Mouse (Mus musculus): ENCODE results near the gene Spats2.

The Spats2 gene

DNA sequence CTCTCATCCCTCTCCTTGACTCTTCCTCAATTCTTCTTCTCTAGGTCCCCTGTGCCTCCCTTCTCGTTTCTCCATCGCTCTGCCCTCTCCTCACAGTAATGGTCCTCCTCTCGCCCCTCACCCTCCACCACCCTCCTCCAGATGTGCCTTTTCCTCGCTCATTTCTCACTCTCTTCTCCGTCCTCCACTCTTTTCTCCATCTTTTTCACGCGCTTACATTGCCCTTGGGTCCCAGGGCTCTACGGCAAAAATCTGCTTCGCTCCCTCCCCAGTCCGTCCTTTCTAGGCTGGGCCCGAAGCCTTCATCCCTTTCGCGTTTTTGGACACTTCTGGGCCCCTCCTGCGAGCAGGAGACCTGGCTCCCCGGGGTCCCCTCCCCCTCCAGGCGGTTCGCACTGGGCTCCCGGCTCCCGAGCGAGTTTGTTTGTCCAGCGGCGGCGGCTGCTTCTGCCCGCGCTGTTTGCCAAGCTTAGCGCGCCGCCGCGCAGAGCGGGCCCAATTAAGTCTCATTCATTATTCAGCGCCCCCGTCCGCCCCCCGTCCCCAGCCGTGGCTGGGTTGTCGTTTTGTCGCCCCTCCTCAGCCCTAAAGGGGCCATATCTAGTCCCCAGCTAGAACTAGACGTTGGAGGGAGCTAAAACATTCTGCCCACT lies 27.8 kb upstream of the Spats2 start:
- in situ Hi-C loops (cut with MboI, MseI), result no loop called here

DNA sequence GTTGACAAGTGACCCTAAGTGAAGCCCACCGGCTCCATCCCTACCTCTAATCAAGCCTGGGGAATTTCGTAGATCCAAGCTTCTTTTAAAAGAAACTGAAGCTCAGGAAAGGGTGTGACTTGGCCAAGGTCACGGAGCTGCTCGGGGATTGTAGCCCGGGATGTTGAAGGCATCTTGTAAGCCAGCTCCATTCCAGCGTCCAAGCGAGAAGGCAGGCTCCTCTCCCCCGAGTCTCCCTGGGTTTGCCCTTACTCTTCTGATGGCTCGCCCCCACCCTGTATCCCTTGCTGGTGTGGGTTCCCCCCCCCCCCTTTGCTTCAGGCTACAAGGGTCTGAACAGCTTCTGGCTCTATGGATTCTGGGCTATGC lies 27.2 kb upstream of the Spats2 start:
- in situ Hi-C loops (cut with MboI, MseI), result no loop called here

DNA sequence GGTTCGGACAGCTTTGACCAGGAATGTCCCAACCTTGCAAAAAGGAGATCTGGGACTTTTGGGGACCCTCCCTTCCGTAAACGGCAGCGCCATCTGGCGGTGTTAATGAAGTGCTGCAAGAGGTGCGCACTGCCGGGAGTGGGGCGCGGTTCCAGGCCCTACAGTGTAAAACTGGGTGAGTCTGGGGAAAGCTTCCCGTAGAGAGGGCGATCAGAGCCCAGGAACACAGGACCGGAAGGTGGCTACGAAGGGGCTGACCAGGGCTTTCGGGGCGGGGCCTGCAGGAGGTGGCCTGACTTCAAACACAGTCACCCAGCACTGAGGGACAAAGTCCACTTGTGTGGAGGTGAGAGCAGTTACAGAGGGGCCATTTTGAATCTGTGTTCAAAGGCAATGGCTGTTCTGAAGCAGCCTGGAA lies 26.6 kb upstream of the Spats2 start:
- in situ Hi-C loops (cut with MboI, MseI), result no loop called here

DNA sequence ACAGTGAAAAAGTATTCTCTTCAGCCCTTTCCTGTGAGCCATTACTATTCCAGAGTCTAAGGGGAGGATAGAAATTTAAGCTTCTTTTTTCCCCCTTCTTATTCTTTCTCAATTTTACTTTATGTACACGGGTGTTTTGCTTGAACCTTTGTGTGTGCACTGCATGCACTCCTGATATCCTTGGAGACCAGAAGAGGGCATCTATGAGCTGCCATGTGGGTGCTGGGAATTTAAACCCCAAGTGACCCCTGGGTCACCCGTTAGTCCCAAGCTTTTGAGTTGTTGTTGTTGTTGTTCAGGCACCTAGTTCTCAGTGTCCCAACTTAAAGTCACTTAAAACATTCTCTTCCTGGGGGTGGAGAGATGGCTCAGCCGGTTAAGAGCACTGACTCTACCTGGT lies 25.7 kb upstream of the Spats2 start:
- in situ Hi-C loops (cut with MboI, MseI), result no loop called here

DNA sequence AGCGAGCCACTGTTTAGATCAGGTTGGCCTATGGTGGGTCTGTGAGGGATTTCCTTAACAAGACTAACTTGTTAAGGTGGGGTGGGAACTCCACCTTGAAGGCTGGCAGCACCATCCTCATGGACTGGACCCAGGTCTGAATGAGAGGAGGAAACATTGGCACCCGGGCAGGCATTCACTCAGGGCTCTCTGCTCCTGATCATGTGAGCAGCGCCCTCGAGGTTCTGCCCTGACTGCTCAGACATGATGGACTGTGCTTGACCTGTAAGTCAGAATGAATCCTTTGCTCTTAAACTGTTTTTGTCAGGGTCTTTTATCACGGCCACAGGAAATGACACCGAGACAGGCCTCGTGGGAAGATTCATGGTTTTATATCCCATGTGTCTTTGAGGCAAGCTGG lies 20.5 kb upstream of the Spats2 start:
- in situ Hi-C loops (cut with MboI, MseI), result no loop called here

DNA sequence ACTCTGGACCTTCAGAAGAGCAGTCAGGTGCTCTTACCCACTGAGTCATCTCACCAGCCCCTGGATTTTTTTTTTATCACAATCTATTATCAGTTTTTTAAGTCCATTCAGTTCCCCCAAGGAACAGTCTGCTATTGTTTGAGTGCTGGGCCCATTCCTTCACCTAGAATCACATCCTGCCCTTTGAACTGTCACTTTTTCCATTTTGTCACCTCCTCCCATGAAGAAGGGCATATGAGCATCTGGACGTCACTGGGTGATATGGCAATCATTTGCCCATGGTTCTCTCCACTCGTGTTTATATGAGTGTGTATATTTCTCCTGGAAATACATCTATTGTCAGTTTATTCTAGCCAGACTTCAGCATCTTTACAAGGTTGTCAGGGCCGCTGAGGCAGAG lies 17.9 kb upstream of the Spats2 start:
- in situ Hi-C loops (cut with MboI, MseI), result no loop called here

DNA sequence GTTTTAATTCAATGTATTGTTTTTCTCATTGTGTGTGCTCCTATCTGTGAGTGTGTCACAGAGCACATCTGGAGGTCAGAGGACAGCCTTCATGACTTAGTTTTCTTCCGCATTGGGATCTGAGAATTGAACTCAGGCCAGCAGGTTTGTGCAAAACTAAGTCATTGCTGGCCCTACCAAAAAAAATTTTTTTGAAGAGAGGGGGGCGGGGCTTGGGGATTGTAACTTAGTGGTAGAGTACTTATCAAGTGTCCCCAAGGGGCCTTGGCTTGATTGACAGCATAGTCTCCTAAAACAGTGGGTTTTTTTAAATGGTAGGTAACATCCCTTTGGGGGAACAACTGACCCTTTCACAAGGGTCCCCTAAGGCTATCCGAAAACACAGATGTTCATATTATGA lies 14.6 kb upstream of the Spats2 start:
- in situ Hi-C loops (cut with MboI, MseI), result loop anchor here in 1 of 2 experiments (10.0 kb wide), 1 partner anchor 56 kb away; the partner anchor contains the start of gene Prph

DNA sequence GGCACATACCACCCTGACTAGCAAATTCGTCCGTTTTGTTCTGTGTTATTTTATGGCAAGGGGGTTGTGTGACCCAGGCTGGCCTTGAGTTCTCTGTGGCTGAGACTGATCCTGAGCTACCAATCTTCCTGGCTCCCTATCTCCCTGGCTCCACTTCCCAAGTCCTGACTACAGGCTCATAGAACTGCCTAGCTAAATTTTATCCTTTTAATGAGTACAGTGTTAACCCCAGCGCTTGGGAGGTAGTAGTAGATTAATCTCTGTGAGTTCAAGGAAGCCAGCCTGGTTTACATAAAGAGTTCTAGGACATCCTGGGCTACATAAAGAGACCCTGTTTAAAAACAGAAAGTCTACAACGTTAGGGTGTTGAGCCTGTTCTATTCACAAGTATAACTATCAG lies 13.9 kb upstream of the Spats2 start:
- in situ Hi-C loops (cut with MboI, MseI), result loop anchor here in 1 of 2 experiments (10.0 kb wide), 1 partner anchor 57 kb away; the partner anchor contains the start of gene Prph

DNA sequence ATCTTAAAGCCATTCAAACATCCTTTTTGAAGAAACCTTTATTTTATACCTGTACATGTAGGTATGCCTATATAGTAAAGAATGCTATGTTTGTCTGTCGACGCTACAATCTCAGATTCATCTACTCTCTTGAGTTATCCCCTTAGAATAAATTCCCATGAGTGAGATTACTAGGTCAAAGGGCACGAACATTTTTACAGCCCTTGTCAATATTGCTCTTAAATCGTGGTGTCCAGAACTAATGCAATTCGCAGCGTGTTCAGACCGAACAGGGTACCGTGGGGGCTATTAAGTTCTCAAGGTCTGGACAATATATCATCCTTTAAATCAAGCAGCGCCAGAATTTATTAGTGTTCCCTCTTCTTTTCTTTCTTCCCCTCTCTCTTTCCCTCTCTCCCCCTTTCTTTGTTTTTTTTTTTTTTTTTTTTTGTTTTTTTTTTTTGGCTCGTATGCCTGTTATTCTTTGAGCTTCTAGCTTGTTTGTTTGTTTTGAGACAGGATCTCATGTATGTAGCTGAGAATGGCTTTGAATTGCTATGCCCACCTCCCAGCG lies 12.8 kb upstream of the Spats2 start:
- in situ Hi-C loops (cut with MboI, MseI), result loop anchor here in 1 of 2 experiments (10.0 kb wide), 1 partner anchor 58 kb away; the partner anchor contains the start of gene Prph

DNA sequence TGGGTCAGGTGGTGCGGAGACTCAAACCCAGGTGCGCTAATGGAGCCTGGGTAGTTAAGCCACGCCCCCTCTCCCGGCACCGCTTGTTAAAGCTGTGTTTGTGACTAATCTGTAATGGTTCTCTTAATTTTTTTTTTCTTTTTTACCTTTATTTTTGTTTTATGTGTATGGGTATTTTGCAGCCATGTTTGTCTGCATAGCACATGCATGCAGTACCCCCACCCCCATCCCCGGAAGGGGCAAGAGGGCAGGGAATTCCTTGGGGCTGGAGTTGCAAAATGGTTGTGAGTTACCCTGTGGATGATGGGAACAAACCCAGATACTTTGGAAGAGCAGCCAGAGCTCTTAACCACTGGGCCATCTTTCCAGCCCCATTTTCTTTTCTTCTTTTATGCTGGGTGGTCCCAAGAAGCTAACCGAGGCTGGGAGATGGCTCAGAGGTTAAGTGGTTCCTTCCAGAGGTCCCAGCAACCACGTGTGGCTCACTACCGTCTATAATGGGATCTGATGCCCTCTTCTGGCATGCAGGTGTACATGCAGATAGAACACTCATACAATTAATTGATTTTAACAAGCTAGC lies 12.2 kb upstream of the Spats2 start:
- in situ Hi-C loops (cut with MboI, MseI), result loop anchor here in 1 of 2 experiments (10.0 kb wide), 1 partner anchor 59 kb away; the partner anchor contains the start of gene Prph

DNA sequence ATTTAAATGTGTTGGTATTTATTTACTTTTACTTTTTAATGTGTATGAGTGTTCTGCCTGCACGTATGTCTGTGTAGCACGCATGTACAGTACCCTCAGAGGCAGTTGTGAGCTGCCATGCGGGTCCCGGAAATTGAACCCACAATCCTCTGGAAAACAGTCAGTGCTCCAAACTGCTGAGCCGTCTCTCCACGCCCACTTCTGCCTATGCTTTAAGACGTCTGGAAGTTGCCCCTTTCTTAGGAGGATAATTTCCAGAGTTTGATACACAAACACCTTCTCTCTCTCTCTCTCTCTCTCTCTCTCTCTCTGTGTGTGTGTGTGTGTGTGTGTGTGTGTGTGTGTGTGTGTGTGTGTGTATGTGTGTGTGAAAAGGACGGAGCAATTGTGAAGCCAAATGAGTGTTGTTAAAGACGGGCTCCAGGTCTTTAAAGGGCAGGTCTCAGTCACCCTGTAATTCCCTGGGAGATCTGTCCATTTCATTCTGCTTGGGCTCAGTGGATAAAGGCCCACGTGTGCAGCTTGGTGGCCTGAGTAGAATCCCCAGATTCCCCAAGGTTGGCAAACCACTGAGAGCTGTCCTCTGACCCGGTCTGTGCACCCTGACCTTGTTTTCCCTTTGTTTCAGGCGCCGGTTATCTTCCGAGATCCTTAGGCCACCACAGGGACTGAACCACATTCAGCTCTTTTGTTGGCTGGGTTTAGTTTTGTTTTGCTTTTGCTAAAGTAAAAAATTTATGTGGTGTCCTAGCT lies 11.2 kb upstream of the Spats2 start:
- in situ Hi-C loops (cut with MboI, MseI), result loop anchor here in 1 of 2 experiments (10.0 kb wide), 1 partner anchor 60 kb away; the partner anchor contains the start of gene Prph

DNA sequence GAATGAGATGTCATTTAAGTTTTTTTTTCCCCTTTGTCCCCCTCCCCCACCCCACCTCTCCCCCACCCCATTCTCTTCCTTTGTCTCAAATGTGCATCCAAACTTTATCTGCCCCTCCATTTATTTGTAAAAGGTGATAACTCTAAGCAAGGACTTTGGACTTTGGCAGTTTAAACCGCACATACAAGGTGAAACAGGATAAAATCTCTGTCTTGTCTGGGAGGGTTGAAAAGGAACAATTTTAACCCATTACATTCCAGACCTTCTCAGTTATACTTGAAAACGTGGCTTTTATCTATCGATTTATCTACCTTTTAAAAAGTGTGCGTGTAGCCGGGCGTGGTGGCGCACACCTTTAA lies 10.7 kb upstream of the Spats2 start:
- in situ Hi-C loops (cut with MboI, MseI), result loop anchor here in 1 of 2 experiments (10.0 kb wide), 1 partner anchor 60 kb away; the partner anchor contains the start of gene Prph

DNA sequence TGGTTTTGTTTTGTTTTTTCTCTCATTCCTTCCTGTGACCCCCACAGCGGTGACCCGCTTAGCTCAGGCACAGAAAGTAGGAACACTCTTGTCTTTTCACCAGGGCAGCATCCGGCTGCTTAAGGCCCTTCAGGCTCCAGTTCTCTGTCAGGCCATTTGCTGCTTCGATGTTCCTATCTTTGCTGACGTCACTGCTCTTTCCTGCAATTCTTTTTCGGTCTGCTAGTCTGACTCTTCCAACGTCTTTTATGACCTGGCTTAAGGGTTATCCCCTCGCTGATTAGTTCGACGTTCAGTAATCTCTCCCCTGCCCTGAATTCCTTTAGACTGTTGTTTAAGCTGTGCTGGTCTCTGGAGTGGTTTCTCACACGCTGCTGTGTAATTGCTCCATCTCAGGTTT lies 9.2 kb upstream of the Spats2 start:
- in situ Hi-C loops (cut with MboI, MseI), result loop anchor here in 1 of 2 experiments (10.0 kb wide), 1 partner anchor 62 kb away; the partner anchor contains the start of gene Prph

DNA sequence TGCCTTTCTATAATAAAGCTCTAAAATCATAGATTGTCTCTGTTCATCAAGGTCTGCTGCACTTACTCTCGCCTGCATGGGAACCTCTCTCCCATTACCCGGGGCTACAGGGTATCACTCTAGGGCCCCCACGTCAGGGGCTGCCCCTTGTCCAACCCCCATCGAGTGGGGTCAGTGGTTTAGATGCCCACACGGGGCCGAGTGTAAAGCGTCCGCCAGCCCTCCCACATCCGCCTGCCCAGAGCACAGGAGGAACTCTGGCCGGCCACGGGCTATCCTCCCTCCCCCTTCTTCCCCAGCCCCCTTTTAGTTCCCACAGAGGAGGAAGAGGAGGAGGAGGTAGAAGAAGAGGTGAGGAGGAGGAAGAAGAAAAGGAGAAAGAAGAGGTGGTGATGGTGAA lies 4.9 kb upstream of the Spats2 start:
- in situ Hi-C loops (cut with MboI, MseI), result no loop called here

DNA sequence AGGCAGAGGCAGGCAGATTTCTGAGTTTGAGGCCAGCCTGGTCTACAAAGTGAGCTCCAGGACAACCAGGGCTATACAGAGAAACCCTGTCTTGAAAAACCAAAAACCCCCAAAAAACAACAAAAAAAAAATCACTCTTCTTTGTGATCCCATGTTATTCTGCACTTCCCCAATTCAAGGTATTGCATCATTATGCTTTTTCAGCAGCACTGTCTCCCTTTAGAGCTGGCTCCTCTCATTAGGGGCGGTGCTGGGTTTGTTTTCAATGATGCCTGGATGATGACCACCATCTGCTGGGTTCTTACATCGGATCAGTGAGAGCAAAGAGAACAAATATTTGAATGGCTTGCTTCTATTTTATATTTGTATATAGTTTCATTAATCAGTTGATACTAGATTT lies 3.1 kb upstream of the Spats2 start:
- in situ Hi-C loops (cut with MboI, MseI), result no loop called here

DNA sequence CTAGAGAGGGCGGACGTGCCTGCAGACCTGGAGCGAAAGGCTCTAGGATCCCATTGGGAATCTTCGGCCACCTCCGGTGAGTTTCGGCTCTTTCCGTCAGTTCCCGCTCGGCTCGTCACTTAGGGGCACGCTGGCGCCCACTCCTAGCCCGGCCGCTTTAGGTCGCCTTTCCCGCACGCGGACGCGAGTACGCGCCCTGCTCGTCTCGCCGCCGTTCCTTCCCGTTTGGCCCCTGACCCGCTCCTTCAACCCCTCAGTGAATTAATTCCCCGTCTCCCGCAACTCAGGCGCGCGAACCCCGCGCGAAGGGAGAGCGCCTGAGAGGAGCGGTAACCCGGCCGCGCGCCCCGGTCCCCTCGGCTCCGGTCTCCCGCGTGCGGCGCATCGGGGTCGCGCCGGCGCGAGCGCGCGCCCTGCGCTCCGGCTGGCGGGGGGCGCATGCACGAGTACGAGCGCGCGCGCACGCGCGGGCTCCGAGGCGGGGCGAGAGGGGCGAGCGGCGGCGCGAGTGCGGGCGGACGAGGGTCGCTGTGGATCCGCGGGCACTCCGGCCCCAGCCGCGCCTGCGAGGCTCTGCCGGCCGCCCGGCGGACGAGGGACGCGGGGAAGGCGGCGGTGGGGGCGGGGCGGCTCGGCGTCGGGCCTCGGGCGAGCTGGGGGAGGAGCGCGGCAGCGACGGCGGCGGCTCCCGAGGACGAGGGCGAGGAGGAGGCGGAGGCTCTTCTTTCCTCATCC lies 532 bp downstream of the Spats2 start:
- in situ Hi-C loops (cut with MboI, MseI), result loop anchor here in 1 of 2 experiments (5.0 kb wide), 2 partner anchors 39 to 69 kb away; partner anchors contain the start of genes C1ql4 and Prph

DNA sequence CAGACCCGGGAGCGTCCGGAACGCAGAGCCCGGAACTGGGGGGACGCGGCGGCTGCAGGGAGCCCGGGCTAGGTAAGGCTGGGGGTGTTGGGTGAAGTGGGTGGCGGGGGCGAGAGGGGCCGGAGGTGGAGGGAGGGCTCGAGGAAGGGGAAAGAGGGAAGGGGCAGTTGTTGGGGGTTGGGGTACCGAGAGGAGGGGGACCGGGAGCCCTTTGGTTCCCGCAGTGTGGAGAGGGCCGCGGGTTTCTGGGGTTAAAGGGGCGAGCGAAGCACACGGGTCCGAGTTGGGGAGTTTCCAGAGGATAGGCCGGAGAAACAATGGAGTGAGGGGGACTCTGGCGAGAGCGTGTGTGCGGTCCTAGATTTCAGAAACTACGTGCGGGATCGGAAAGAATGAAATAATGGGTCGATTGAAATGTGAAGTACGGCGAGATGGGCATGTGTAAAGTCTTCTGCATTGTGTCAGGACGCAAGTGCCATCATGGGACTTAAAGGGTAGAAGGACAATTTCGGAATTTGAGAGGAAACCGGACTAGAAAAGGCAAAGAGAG lies 1.2 kb downstream of the Spats2 start:
- in situ Hi-C loops (cut with MboI, MseI), result loop anchor here in 1 of 2 experiments (5.0 kb wide), 2 partner anchors 40 to 70 kb away; partner anchors contain the start of genes C1ql4 and Prph

DNA sequence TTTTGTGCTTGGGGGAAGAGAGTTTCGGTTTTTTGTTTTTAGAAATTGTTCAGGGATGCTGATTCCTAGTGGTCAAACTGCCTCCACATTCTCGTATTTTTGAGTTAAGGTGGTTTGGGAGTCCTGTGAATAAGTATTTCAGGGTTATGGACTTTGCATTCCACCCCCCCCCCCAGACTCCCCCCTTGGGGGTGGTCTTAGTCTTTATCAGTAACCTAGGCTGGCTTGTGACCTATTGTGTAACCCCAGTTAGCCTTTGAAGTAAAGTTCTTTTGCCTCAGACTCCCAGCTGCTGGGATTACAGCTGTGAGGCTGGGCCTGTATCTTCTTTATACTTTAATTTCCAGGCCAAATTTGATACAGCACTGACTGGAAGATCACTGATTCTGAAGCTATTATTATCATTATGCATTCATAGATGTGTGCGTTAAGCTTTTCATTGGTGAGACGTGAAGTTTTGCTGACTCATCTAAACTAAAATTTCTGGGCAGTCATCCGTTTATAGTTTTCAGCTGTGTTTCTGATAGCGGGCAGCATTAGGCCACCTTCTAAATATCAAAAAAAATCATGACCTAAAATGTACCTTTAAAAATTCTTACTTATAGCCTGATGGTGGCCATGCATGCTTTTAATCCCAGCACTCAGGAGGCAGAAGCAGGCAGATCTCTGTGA lies 2.3 kb downstream of the Spats2 start:
- in situ Hi-C loops (cut with MboI, MseI), result loop anchor here in 1 of 2 experiments (5.0 kb wide), 2 partner anchors 41 to 71 kb away; partner anchors contain the start of genes C1ql4 and Prph

DNA sequence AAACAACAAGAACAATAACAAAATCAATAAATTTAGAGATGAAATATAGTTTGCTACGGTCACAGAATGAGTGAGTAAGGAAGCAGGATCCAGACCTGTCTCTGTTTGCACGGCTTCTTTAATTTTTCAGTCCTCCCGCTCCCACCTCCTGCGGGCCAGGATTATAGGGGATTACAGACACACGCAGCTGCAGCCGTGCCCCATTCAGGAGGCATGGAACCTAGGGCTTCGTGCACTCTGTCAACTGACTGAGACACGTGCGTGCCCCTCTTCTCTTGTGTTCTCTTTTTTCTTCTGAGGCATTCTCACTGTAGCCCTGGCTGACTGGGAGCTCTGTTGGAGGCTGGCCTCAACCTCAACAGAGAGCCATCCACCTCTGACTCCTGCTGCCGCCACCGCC lies 3.7 kb downstream of the Spats2 start:
- in situ Hi-C loops (cut with MboI, MseI), result loop anchor here in 1 of 2 experiments (5.0 kb wide), 2 partner anchors 42 to 72 kb away; partner anchors contain the start of genes C1ql4 and Prph

Data from T-helper 17 cell (primary cell).